Mouse (Mus musculus) kidney, adult 8-10 months (tissue): ENCODE results near the gene Pip4k2b.
"Not testable (repeated sequence)": the region's sequence is repeated elsewhere in the genome, so short reads cannot be mapped to it uniquely, and the experiment has no call there.

Experiments
- DNase-seq, 2 experiments: peaks; one replicate each; pipeline ENCODE4 v3.0.0; 2022

The Pip4k2b gene

DNA sequence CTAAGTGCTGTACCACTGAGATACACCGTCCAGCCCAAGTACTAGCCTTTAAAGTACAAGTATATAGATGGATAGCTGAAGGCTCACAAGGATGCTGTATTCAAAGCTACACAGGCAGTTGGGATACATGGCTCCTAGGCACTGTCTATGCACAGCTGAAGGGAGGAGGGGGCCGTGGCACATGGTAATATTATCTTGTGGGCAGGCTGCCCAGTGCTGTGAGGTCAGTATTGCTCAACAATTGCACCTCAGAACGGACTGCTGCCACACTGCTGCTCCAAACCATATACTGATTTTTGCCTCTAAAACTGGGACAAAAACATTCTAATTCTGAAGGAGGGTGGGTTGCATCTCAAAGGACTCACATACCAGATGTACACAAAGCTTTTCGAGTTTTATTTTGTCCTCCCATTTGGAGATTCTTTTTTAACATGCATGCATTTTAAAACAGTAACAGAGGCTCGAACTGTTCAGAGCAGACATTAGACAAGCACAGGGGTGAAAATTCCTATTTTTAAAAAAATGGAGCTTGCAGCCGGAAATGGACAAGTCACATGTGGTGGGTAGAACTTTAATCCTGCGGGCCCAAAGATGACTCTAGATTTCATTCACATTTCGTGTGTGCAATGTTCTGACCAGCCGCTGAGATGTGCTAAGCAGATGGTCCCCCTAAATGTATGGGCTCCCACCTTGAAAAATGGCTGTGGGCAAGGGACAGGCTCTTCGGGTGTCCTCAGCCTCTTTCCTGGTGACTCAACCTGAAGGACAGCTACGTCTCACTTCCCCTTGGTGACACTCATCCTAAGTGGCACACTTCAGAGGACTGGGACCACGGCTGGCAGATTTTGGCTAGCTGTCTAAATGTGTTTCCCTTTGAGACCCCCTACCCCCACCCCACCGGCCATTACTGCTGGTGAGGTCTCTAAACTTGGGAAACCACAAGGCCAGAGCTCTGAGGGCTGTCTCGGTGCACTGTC, 29.4 kb downstream of the Pip4k2b start:
- DNase-seq = no peak

GRCm38 (mm10) chr11:97714356-97714755, 30.1 kb downstream of the Pip4k2b start:
- DNase-seq = no peak

GRCm38 (mm10) chr11:97713896-97714295, 30.6 kb downstream of the Pip4k2b start:
- no peak for DNase-seq

- DNase-seq = no peak
These were observed 32.2 kb downstream of the Pip4k2b start for GRCm38 (mm10) chr11:97712286-97712685.

GRCm38 (mm10) chr11:97711200-97711900, 33.2 kb downstream of the Pip4k2b start:
- no peak for DNase-seq

DNA sequence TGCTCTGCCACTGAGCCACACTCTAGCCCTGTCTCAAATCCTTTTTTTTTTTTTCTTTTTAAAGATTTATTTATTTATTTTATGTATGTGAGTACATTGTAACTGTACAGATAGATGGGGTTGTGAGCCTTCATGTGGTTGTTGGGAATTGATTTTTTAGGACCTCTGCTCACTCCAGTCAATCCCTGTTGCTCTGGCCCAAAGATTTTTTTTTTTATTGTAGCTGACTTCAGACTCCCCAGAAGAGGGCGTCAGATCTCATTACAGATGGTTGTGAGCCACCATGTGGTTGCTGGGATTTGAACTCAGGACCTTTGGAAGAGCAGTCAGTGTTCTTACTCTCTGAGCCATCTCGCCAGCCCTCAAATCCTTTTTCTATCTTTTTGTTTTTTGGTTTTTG, 34.4 kb downstream of the Pip4k2b start:
- DNase-seq = not testable (repeated sequence)

- DNase-seq = peak; percentile 100
These were observed 41.3 kb downstream of the Pip4k2b start, which contains the start of gene Psmb3 for GRCm38 (mm10) chr11:97703039-97703826. Psmb3 (plus strand) TSS chr11:97703399.

DNA sequence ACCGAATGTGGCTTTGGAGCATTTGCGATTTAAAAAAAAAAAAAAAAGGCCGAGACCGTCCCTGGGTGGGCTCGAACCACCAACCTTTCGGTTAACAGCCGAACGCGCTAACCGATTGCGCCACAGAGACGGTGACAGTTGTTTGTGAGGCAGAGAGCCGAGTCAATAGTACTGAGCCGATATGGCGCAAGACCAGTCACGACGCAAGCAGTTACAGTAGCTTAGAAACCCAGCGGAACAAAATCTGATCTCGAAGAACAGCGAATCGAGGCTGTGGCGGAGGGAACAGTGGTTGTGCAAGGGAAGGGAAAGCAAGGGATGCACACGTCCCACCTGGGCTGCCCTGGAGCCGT, 42.1 kb downstream of the Pip4k2b start:
- DNase-seq = peak; percentile 84 to 89

DNA sequence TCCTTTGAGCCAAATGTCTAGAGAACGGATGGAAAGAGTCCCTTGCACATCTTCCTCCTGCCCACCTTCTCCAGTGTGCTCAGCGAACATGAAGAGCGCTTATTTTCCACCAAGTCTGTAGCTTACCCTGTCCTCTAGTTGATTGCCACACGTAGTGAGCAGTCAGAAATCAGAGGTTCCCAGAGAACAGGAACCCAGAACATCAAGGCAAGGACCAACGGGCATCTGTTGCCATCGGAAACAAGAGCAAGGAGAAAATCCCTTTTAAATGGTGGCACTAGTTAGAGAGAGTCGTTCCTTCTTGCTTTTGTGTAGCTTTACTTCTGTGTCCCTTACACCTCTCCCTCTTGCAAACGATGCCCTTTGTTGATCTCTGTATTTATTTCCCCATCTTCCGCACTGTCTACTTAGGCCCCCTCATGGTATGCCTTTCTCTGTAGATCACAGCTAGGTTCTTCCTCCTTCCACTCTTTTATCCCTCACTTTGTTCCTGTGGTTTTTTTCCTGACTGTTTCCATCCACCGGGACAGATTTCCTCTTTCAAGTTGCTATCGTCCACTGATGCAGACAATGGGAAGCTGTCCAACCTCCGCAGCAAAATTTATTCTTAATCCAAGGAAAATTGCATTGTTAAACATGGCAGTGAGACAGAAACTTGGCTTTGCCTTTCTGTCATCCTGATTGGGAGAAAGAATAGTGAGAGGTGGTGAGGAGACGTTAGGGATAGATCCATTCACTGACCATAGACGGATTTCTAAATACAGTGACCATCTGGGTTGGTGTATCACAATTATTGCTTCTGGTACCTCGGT, 42.7 kb downstream of the Pip4k2b start:
- no peak for DNase-seq

- peak; percentile 33 to 40 for DNase-seq
These were observed 43.5 kb downstream of the Pip4k2b start for GRCm38 (mm10) chr11:97700746-97701580.

DNA sequence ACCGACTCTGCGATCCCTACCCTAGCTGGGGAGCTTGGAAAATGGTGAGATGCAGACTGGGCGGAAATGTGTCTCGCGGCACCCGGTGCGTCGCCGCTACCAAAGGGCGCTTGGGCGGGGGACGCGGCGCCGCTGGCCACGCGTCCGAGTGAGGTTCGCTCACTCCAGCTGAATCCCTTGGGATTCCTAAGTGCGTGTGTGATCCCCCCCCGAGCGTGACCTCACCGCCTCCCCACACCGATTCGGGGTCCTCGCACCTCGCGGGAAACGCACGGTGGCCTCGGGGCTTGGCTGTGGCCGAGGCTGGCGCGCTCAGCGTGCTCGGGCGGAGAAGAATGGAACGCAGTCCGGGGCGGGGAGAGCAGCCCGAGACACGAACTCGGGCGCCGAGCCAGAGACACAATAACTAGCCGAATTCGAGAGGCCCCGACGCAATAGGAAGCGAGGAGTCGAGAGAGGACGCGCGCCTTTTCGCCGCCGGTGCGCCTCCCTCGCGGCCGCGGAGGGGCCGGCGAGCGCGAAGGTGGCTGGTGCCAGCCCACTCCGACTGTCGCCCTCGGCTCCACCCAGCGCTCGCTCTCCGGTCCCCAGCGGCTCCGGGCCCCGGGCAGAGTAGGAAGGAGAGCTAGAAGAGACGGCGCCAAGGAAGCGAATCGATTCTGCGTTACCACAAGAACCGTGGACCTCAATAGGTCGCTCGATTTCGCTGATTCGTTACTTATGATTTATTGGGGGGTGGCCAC, 44.3 kb downstream of the Pip4k2b start, which contains the start of gene Pcgf2:
Pcgf2 (minus strand) TSS at position 495 of the 743 bp plus-strand sequence.
- peak; percentile 68 to 77 for DNase-seq

- peak; percentile 90 to 93 for DNase-seq
These were observed 44.9 kb downstream of the Pip4k2b start for GRCm38 (mm10) chr11:97699626-97700002.

GRCm38 (mm10) chr11:97698741-97699611, 45.5 kb downstream of the Pip4k2b start:
- peak; percentile 72 to 75 for DNase-seq

DNA sequence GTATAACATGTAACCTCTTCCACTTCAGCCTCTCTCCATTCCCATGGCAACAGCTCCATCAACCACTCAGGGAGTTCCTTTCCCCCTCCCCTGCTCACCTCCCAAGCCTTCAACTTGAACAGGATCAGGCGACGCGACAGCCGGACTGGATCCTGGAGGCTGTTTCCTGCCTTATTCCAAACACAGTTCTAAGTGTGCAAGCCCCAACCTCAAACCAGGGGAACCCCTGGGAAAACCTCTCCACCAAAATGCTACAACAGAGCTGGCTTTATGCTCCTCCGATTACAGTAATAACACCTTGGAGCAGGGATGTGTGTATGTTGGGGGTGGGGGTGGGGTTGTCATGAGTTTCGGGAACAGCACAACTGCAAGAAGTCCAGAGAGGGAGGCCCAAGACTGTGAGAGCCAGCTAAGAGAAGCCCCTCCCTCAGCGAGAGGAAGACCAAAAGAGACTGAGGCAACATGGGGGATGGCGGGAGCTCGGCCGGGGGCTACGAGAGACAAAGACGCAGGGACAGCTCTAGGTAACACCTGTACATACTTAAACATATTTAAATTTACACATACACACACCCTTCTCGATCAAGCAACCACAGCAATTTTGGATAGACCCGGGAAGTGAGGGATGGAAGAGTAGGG, 46.5 kb downstream of the Pip4k2b start:
- no peak for DNase-seq

GRCm38 (mm10) chr11:97697199-97697890, 47.2 kb downstream of the Pip4k2b start:
- no peak for DNase-seq

DNA sequence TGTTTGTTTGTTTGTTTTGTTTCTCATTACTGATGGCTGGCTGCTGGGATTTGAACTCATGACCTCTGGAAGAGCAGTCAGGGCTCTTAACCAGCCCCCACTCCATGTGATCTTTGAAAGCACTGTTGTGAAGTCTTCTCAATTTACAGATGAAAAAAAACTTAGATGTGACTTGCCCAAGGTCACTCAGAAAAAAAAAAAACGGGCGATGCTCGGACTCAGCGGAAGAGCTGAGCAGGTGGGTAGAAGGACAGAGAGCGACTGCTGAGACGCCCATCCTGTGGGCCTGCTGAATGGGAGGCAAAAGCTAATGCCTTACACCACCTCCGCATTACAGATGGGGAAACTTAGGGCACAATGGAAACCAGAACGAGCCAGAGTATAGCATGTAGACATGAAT, 47.8 kb downstream of the Pip4k2b start:
- DNase-seq = no peak

GRCm38 (mm10) chr11:97695712-97696401, 48.6 kb downstream of the Pip4k2b start:
- no peak for DNase-seq
